Mouse (Mus musculus) natural killer cell, adult 2 months (primary cell): ENCODE data around the gene Ank3.

Experiments used
- DNase-seq, 2 experiments: peaks; one replicate each; pipeline ENCODE4 v3.0.0; 2022; ENCODE audit warnings: low spot score in 2 of 2

Gene Ank3

GRCm38 (mm10) chr10:69670496-69670895, 271.9 kb downstream of the Ank3 start:
- no peak for DNase-seq

DNA sequence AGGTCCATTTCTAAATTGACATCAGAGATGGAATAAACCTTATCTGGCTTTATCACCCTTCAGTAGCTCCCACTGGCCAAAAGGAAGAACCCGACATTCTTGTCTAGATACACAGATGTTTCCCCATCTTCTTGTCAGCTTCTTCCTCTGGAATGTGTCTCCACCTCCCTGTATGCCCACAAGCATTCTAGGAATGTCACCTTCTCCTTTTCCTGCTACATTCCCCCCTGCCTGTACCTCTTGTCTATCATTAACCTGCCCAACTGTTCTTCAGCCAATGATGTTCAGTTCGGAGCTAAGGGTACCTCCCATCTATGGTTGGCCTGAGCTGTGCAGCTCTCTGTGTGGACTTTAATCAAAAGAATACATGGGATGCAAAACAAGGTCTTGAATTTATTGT, 272.4 kb downstream of the Ank3 start:
- DNase-seq, result no peak

DNA sequence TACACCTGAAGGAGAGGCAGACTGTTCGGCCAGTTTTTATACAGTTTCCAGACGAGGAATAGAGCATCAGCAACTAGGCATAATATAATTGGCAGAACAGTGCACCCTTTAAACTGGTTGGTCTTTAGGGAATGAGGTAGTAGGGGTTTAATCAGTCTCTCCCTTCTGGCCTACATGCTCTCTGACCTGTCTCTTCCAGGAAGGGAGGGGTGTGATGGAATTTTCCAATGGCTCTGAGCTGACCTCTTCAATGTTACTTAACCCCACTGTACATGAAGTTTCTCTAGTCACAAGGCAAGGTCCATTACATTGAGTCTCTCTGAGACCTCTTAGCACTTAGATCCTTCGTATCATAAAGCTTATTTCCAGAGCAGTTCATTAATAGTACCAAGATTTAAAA, 272.9 kb downstream of the Ank3 start:
- no peak for DNase-seq

DNA sequence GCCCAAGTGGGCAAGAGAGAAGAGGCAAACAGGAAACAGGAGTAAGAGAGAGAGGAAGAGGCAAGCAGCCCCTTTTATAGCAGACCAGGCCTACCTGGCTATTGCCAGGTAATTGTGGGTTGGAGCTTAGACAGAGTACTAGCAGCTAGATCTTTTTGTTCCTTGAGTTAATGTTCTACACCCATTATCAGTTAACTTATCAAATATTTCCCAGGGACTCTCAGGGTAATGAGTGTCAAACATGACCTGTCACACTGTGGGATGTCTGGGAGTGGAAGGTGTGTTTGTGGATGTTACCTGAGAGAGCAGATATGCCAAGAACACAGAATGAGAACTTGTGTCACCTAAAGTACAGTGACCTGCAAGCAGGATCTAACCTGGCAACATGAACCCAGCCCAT, 274.0 kb downstream of the Ank3 start:
- DNase-seq, result no peak

DNA sequence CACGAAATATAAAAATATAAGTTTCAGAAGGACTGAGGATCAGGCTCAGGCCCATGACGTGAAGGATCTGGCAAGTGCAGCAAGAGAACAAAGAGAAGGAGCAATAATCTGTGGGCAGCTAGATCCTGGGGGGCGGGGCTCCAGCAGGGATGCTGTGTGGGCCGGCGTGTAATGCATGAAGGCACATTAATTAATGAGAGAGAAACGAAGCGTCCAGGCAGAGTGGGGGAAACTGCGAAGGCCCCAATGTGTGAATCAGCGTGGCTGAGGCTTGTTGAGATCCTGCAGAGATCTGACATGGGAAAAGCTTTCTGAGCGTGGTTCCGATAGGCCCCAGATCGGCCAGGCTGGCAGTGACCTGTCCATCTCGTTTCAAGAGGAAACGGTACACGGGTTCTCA, 279.7 kb downstream of the Ank3 start:
- no peak for DNase-seq

DNA sequence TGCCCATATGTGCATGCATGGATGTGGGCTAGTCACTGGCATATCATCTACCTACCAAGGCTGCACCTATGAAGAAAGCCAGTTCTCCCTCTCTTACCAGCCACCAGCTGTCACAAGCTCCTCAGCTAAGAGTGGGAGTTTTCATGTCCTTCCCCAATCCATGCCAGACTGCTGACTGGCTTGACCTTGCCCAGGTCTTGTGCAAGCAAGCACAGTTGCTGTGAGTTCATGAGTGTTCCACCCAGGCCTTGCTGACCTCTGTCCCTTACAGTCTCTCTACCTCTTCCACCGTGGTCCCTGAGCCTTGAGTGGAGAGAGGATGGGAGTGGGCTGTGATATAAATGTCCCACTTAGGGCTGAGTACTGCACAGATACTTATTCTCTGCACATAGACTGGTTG, 287.8 kb downstream of the Ank3 start:
- no peak for DNase-seq

DNA sequence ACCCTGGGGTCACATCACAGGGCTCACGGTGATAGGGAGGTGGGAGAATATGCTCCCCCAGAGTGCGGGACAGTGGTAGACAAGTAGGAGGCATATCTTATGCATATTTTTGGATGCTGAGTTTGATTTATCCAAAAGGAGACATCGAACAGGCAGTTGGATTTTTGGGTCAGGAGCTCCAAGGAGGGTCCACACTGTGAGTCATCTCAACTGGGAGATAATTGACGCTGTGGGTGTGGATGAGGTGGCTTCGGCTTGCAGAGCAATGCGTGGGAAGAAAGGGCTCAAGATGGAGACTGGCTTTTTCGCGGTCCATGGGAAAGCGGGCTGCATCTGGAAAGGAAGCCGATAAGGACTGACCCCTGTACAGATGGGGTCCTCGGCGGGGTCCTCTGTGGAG, 290.5 kb downstream of the Ank3 start:
- DNase-seq, result no peak

DNA sequence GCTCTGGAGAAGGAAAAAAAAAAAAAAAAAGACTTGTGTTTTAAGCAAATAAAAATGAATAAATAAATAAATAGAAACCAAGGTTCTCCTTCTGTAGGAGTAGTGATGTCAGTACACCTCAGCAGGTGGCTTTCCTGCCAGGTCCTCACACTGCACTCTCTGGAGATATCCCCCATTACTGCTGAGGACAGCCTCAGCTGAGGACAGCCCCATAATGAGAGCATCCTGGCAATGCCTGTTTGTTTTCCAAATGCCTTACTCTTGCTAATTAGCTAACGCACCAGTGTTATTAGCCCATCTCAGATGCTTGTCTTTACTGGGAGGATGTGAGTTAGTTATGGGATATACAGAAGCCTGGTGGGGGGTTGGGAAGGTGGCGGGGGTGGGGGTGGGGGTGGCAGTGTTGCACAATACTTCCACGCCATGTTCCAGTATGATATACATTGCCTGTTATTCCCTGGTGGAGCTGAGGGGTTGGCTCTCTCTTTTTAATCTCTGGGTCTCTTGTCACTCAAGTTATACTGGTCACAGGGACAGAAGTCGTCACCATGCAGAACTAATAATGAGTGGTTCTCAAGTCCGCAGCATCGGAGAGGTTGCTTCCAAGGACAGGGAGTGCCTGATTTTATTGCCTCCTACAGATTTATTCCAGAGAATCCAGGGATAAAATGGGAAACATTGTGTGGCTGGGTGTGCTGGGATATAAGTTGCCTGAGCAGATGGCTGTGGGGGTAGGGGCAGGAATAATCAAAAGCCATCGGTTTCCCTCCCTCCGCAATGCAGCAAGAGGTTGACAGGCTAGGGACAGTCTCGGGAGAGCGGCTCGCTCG, 291.8 kb downstream of the Ank3 start:
- no peak for DNase-seq

DNA sequence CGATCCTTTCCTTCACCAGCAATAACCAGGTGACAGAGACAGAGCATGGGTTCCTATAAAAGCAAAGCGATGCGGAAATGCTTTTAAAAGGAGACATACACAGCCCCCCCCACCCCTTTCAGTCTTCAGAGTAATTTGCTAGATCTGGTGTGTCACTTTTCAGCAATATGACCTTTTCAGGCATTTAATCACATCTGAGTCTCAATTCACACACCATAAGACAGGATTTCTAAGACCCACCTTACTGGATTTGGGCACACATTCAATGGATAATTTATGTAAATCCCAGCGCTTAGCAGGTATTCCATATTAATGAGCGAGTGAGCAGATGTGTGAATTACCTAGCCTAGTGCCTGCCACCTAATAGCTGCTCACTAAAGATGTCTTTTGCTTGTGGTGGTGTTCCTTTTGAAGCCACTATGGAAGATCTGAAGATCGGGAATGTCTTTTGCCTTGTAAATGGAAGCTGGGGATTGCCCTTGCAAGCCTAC, 292.4 kb downstream of the Ank3 start:
- no peak for DNase-seq

- DNase-seq, result no peak
Measured at GRCm38 (mm10) chr10:69696019-69696418, 297.4 kb downstream of the Ank3 start.

GRCm38 (mm10) chr10:69698699-69699098, 300.1 kb downstream of the Ank3 start:
- DNase-seq, result no peak

DNA sequence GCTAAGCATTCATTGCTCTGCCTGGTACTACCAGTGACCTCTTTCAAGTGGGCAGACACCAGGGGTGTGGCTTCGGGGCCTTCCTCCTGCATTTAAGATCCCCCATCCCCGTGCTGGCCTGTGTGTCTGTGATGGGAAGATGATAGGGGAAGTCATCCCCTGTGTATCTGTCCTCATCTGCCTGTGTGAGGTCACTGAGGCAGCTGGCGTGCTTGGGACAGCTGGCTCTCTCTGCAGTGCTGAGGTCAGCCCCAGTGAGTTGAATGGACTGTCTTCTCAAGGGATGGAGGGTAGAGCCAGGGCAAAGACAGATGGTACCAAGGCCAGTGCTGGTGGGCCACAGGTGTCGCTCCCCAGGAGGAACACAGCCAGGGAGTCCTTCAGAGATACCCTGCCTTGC, 302.7 kb downstream of the Ank3 start:
- no peak for DNase-seq

- no peak for DNase-seq
Measured at GRCm38 (mm10) chr10:69705806-69706768, 307.5 kb downstream of the Ank3 start.

DNA sequence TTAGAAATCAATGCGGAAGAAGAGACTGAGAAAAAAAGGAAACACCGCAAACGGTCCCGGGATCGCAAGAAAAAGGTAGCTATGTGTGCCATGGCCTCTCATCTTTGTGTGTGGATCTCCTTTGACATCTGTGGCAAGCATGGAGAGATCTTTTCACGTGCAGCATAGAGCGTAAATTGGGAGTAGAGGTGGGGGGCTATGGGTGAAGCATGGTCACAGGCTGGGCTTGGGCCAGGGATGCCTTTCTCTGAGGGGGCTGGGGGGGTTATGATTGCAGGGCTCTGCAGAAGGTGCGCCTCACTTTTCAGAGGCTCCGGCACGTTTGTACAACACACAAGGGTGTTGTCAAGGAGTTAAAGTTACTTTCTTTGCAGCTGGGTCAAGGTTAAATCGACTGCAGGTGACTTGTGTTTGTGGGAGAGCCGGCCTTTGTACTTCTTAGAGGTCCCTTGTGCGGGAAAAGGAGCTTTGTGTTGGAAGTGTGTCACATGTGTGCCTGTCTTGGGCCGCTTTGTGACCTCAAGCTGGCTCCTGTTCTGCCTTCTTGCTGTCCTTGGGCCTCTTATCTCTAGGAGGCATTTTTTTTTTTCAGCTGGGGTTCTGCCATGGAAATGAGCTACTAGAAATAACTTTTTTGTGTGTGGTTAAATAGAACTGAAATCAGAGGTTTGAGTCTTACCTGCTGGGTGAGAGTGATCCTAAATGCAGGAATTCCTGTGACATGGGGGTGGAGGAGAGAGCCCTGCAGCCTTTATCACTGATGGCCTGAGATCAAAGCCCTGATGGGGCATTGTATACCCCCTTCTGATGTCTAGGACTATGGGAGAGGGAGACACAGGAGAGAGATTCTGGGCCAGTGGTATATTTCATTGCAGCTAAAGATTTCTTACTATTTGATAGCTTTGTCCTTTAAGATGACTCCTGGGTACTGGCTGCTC, 308.5 kb downstream of the Ank3 start:
- DNase-seq, result no peak

DNA sequence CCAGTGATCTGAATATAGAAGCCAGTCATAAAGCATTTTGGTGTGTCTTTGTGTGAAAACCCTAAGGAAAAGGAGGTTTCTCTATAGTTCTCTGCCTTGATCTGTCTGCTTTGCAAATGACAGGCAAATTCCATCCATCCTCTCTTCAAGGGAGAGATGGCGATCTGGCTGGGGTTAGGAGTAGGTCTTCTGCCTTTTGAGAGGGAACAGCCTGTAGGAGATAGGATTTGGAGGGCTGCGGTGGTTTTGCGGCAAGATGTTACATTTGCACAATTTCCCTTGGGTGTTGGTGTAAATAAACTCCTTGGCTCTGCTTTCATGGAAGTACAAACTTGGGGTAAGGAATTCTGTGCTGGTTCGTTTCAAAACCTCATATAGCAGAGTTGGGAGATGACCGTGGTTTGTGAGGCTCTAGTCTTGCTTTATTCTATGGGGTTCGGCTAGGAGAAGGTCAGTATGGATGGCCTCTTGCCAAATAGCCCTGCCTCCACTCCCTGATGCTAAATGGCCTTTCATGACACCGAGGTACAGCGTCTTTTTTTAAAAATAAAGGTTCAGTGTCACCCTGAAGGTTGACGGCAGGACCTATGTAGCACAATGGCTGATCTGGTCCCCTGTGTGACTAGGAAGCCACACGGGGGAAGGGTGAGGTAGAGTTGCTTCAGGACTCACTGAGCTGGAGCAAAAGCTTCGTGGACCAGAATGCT, 309.4 kb downstream of the Ank3 start:
- DNase-seq, result no peak

- DNase-seq, result no peak
Measured at GRCm38 (mm10) chr10:69709631-69710030, 311.1 kb downstream of the Ank3 start.

DNA sequence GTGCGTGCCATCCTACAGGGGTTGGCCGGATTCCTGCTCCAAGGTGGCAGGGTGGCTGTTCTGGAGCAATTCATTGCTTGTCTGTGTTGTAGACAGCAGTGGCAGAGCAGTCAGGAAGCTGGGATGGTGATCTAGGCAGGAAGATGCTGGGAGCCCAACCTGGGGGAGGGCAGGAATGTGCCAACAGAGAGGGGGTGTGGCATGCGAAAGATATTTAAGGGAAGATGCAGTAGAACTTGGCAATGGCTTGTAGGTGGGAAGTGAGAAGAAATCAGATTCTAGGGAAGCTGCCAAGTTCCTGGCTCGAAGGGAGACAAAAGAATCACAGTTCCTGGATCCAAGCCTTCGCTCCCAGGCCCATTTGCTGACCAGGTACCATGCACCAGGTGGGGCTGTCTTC, 312.2 kb downstream of the Ank3 start:
- no peak for DNase-seq

- no peak for DNase-seq
Measured at GRCm38 (mm10) chr10:69716907-69717306, 318.3 kb downstream of the Ank3 start.

- no peak for DNase-seq
Measured at GRCm38 (mm10) chr10:69719421-69719820, 320.8 kb downstream of the Ank3 start.

- no peak for DNase-seq
Measured at GRCm38 (mm10) chr10:69719901-69720415, 321.4 kb downstream of the Ank3 start.

- no peak for DNase-seq
Measured at GRCm38 (mm10) chr10:69720452-69720851, 321.9 kb downstream of the Ank3 start.
